Mouse (Mus musculus): Measurements from ENCODE around the gene Rpl12.

- no peak for TF ChIP-seq CTCF (IDR thresholded peaks at IDR 0.05; ENCODE audit: extremely low read depth, insufficient read depth, low read length)
- TF ChIP-seq POLR2A (IDR thresholded peaks at IDR 0.05; ENCODE audit: extremely low read depth, insufficient read depth, low read length) = no peak
Observed at GRCm38 (mm10) chr2:32983617-32984016, 22.3 kb downstream of the Rpl12 start.
